10 mouse cellular contexts compared by ENCODE assay signal in genomic region chr1:91708550-91709243, GRCm38 (mm10).
DNase-seq lines count a peak whose midpoint lies in the region; ATAC-seq lines count a peak whose summit lies in the region.
"Had no signal": no experiment of that assay in that cellular context is flagged by ENCODE, and none has a peak within 500 bp of the region (broad histone marks: within the 10 kb centered on the region; RNA-seq: fewer than 3 reads in every experiment).

No protein-coding gene starts in this region.

- intact Hi-C loops in left cerebral cortex, postnatal 4 days (cut with DNase I) = no loop called here
- intact Hi-C loops in left cerebral cortex, postnatal 25 days (cut with DNase I) = no loop called here

- peak; percentile 18 for DNase-seq in gastrocnemius, postnatal 10 days
- no peak for DNase-seq in gastrocnemius, adult 18-20 months (ENCODE audit: low spot score)
- DNase-seq in left cerebral cortex, postnatal 4 days = peak; percentile 91
- no peak for DNase-seq in left cerebral cortex, postnatal 25 days (ENCODE audit: low spot score in 2 of 2)
- DNase-seq in cerebellum, postnatal 36 days = peak; percentile 50 to 58
- no peak for DNase-seq in spleen, postnatal 36 days (ENCODE audit: low spot score in 2 of 2)
- no peak for DNase-seq in right cerebral cortex, postnatal 36 days (ENCODE audit: low spot score in 2 of 2)
- DNase-seq: kidney, postnatal 25 days; retina, postnatal 1 day had no signal

- peak; percentile 72 for ATAC-seq in cerebellum, adult (ENCODE audit: insufficient number of reproducible peaks, low FRiP score, low TSS enrichment)

Comparison
In these comparisons a context has a peak if more than half of its experiments do, and no peak if none do; other contexts are left out.
1. DNase-seq: peak in gastrocnemius, postnatal 10 days (single experiment), left cerebral cortex, postnatal 4 days (single experiment) and cerebellum, postnatal 36 days (2 of 2); none in gastrocnemius, adult 18-20 months (single experiment), left cerebral cortex, postnatal 25 days (0 of 2), spleen, postnatal 36 days (0 of 2) and right cerebral cortex, postnatal 36 days (0 of 2).